Mouse (Mus musculus): ENCODE data around the gene Npnt. TPM values are rescaled to one million over a fixed set of nuclear protein-coding genes. Genes with fewer than 3 reads are reported as not detected.

The Npnt gene
- polyA plus RNA-seq, 1 experiment, result 110 TPM

- Histone ChIP-seq H3K4me3 (ENCODE audit: insufficient read depth, poor library complexity, severe bottlenecking) (no peak overlapping the region), H3ac (ENCODE audit: control insufficient read depth, insufficient read length, low read depth) (no peak overlapping the region), H3K27me3 (ENCODE audit: control insufficient read depth, insufficient read depth, insufficient read length) (no peaks in the 10 kb centered on the region), H3K36me3 (ENCODE audit: control insufficient read depth, insufficient read depth) (peaks cover 13% of the 10 kb centered on the region), H3K79me3 (ENCODE audit: low read depth) (peaks cover 1% of the 10 kb centered on the region), H3K79me2 (ENCODE audit: control insufficient read depth, insufficient read depth) (peaks cover 24% of the 10 kb centered on the region)
- TF ChIP-seq MAX (IDR thresholded peaks at IDR 0.05) (no peak), FOSL1 (IDR thresholded peaks at IDR 0.05; ENCODE audit: insufficient read depth, low read length, poor library complexity, severe bottlenecking) (no peak), MYOD1 (IDR thresholded peaks at IDR 0.05; ENCODE audit: control insufficient read depth, insufficient read length, low read depth) (no peak), USF1 (IDR thresholded peaks at IDR 0.05; ENCODE audit: low read depth) (no peak), MYOG (IDR thresholded peaks at IDR 0.05; ENCODE audit: control insufficient read depth, extremely low read depth, insufficient read length) (no peak), CTCF (IDR thresholded peaks at IDR 0.05; ENCODE audit: control insufficient read depth, insufficient read depth, insufficient read length) (no peak), CEBPB (IDR thresholded peaks at IDR 0.05; ENCODE audit: low read depth) (no peak)
These were observed 5.5 kb downstream of the Npnt start for GRCm38 (mm10) chr3:132944609-132945008.

- Histone ChIP-seq H3K4me3 (ENCODE audit: insufficient read depth, poor library complexity, severe bottlenecking) (no peak overlapping the region), H3ac (ENCODE audit: control insufficient read depth, insufficient read length, low read depth) (no peak overlapping the region), H3K36me3 (ENCODE audit: control insufficient read depth, insufficient read depth) (peaks cover 13% of the 10 kb centered on the region), H3K79me3 (ENCODE audit: low read depth) (no peaks in the 10 kb centered on the region), H3K27me3 (ENCODE audit: control insufficient read depth, insufficient read depth, insufficient read length) (no peaks in the 10 kb centered on the region), H3K79me2 (ENCODE audit: control insufficient read depth, insufficient read depth) (peaks cover 19% of the 10 kb centered on the region)
- TF ChIP-seq CTCF (IDR thresholded peaks at IDR 0.05; ENCODE audit: control insufficient read depth, insufficient read depth, insufficient read length) (no peak), CEBPB (IDR thresholded peaks at IDR 0.05; ENCODE audit: low read depth) (no peak), USF1 (IDR thresholded peaks at IDR 0.05; ENCODE audit: low read depth) (no peak), MYOG (IDR thresholded peaks at IDR 0.05; ENCODE audit: control insufficient read depth, extremely low read depth, insufficient read length) (no peak), MYOD1 (IDR thresholded peaks at IDR 0.05; ENCODE audit: control insufficient read depth, insufficient read length, low read depth) (no peak), MAX (IDR thresholded peaks at IDR 0.05) (no peak), FOSL1 (IDR thresholded peaks at IDR 0.05; ENCODE audit: insufficient read depth, low read length, poor library complexity, severe bottlenecking) (no peak)
These were observed 5.9 kb downstream of the Npnt start for GRCm38 (mm10) chr3:132944193-132944592.

GRCm38 (mm10) chr3:132942778-132943177 lies 7.3 kb downstream of the Npnt start:
- peaks cover 13% of the 10 kb centered on the region for H3K36me3 ChIP-seq (ENCODE audit: control insufficient read depth, insufficient read depth)
- peaks cover 6% of the 10 kb centered on the region for H3K79me2 ChIP-seq (ENCODE audit: control insufficient read depth, insufficient read depth)
- no peaks in the 10 kb centered on the region for H3K79me3 ChIP-seq (ENCODE audit: low read depth)
- no peak overlapping the region for H3ac ChIP-seq (ENCODE audit: control insufficient read depth, insufficient read length, low read depth)
- no peak for TF ChIP-seq USF1 (IDR thresholded peaks at IDR 0.05; ENCODE audit: low read depth)
- TF ChIP-seq MYOG (IDR thresholded peaks at IDR 0.05; ENCODE audit: control insufficient read depth, extremely low read depth, insufficient read length), result no peak
- TF ChIP-seq FOSL1 (IDR thresholded peaks at IDR 0.05; ENCODE audit: insufficient read depth, low read length, poor library complexity, severe bottlenecking), result no peak
- no peak for TF ChIP-seq CEBPB (IDR thresholded peaks at IDR 0.05; ENCODE audit: low read depth)
- no peak for TF ChIP-seq CTCF (IDR thresholded peaks at IDR 0.05; ENCODE audit: control insufficient read depth, insufficient read depth, insufficient read length)
- TF ChIP-seq MYOD1 (IDR thresholded peaks at IDR 0.05; ENCODE audit: control insufficient read depth, insufficient read length, low read depth), result no peak
- no peaks in the 10 kb centered on the region for H3K27me3 ChIP-seq (ENCODE audit: control insufficient read depth, insufficient read depth, insufficient read length)
- no peak overlapping the region for H3K4me3 ChIP-seq (ENCODE audit: insufficient read depth, poor library complexity, severe bottlenecking)

- Histone ChIP-seq H3K79me3 (ENCODE audit: low read depth) (no peaks in the 10 kb centered on the region), H3ac (ENCODE audit: control insufficient read depth, insufficient read length, low read depth) (no peak overlapping the region), H3K27me3 (ENCODE audit: control insufficient read depth, insufficient read depth, insufficient read length) (no peaks in the 10 kb centered on the region), H3K79me2 (ENCODE audit: control insufficient read depth, insufficient read depth) (no peaks in the 10 kb centered on the region), H3K36me3 (ENCODE audit: control insufficient read depth, insufficient read depth) (no peaks in the 10 kb centered on the region), H3K4me3 (ENCODE audit: insufficient read depth, poor library complexity, severe bottlenecking) (no peak overlapping the region)
- TF ChIP-seq MAX (IDR thresholded peaks at IDR 0.05), result no peak
- TF ChIP-seq USF1 (IDR thresholded peaks at IDR 0.05; ENCODE audit: low read depth), result no peak
- no peak for TF ChIP-seq MYOG (IDR thresholded peaks at IDR 0.05; ENCODE audit: control insufficient read depth, extremely low read depth, insufficient read length)
- TF ChIP-seq CEBPB (IDR thresholded peaks at IDR 0.05; ENCODE audit: low read depth), result no peak
These were observed 9.7 kb downstream of the Npnt start for GRCm38 (mm10) chr3:132940181-132940990.

- Histone ChIP-seq H3K27me3 (ENCODE audit: control insufficient read depth, insufficient read depth, insufficient read length) (no peaks in the 10 kb centered on the region), H3K4me3 (ENCODE audit: insufficient read depth, poor library complexity, severe bottlenecking) (no peak overlapping the region), H3K79me3 (ENCODE audit: low read depth) (no peaks in the 10 kb centered on the region), H3K36me3 (ENCODE audit: control insufficient read depth, insufficient read depth) (no peaks in the 10 kb centered on the region), H3K79me2 (ENCODE audit: control insufficient read depth, insufficient read depth) (no peaks in the 10 kb centered on the region), H3ac (ENCODE audit: control insufficient read depth, insufficient read length, low read depth) (no peak overlapping the region)
- TF ChIP-seq CEBPB (IDR thresholded peaks at IDR 0.05; ENCODE audit: low read depth) (no peak), MYOG (IDR thresholded peaks at IDR 0.05; ENCODE audit: control insufficient read depth, extremely low read depth, insufficient read length) (no peak), CTCF (IDR thresholded peaks at IDR 0.05; ENCODE audit: control insufficient read depth, insufficient read depth, insufficient read length) (no peak), USF1 (IDR thresholded peaks at IDR 0.05; ENCODE audit: low read depth) (no peak), FOSL1 (IDR thresholded peaks at IDR 0.05; ENCODE audit: insufficient read depth, low read length, poor library complexity, severe bottlenecking) (no peak), MAX (IDR thresholded peaks at IDR 0.05) (no peak), MYOD1 (IDR thresholded peaks at IDR 0.05; ENCODE audit: control insufficient read depth, insufficient read length, low read depth) (no peak)
These were observed 11.1 kb downstream of the Npnt start for GRCm38 (mm10) chr3:132939006-132939405.

All from C2C12 (cell line).